Mouse (Mus musculus) R1 (cell line): ENCODE results near the gene 1810013L24Rik.
A peak's percentile ranks its signal among the peaks of the same experiment; 100 is the strongest.

Source experiments
- DNase-seq: peaks from one replicate; pipeline ENCODE4 v3.0.0-alpha.2; 2018; ENCODE audit warnings: low read depth, low spot score

1810013L24Rik gene

GRCm38 (mm10) chr16:8836876-8837275 is 7.0 kb downstream of the 1810013L24Rik start:
- no peak for DNase-seq

- no peak for DNase-seq
Observed at GRCm38 (mm10) chr16:8837595-8837994, 7.7 kb downstream of the 1810013L24Rik start.

GRCm38 (mm10) chr16:8838921-8839320 is 9.0 kb downstream of the 1810013L24Rik start:
- peak; percentile 90 for DNase-seq

- no peak for DNase-seq
Observed at GRCm38 (mm10) chr16:8840557-8840956, 10.7 kb downstream of the 1810013L24Rik start.

GRCm38 (mm10) chr16:8842962-8843361 is 13.1 kb downstream of the 1810013L24Rik start:
- no peak for DNase-seq

GRCm38 (mm10) chr16:8843580-8844175 is 13.8 kb downstream of the 1810013L24Rik start:
- DNase-seq, result no peak

GRCm38 (mm10) chr16:8845986-8846385 is 16.1 kb downstream of the 1810013L24Rik start:
- DNase-seq, result no peak

- DNase-seq, result no peak
Observed at GRCm38 (mm10) chr16:8848309-8849068, 18.6 kb downstream of the 1810013L24Rik start.

- no peak for DNase-seq
Observed at GRCm38 (mm10) chr16:8849929-8850328, 20.0 kb downstream of the 1810013L24Rik start.

- DNase-seq, result no peak
Observed at GRCm38 (mm10) chr16:8855143-8855542, 25.2 kb downstream of the 1810013L24Rik start.

GRCm38 (mm10) chr16:8856820-8857219 is 26.9 kb downstream of the 1810013L24Rik start:
- DNase-seq, result no peak

- DNase-seq, result no peak
Observed at GRCm38 (mm10) chr16:8862336-8862987, 32.6 kb downstream of the 1810013L24Rik start.

- peak; percentile 56 for DNase-seq
Observed at GRCm38 (mm10) chr16:8864223-8864631, 34.3 kb downstream of the 1810013L24Rik start.

GRCm38 (mm10) chr16:8867406-8867955 is 37.6 kb downstream of the 1810013L24Rik start:
- no peak for DNase-seq

GRCm38 (mm10) chr16:8868506-8868905 is 38.6 kb downstream of the 1810013L24Rik start:
- no peak for DNase-seq

GRCm38 (mm10) chr16:8869715-8870114 is 39.8 kb downstream of the 1810013L24Rik start:
- peak; percentile 94 for DNase-seq

GRCm38 (mm10) chr16:8871376-8871775 is 41.5 kb downstream of the 1810013L24Rik start:
- DNase-seq, result no peak

GRCm38 (mm10) chr16:8872019-8872418 is 42.1 kb downstream of the 1810013L24Rik start:
- DNase-seq, result peak; percentile 52

GRCm38 (mm10) chr16:8872486-8872885 is 42.6 kb downstream of the 1810013L24Rik start:
- no peak for DNase-seq

- no peak for DNase-seq
Observed at GRCm38 (mm10) chr16:8880076-8880475, 50.2 kb downstream of the 1810013L24Rik start.

- peak; percentile 93 for DNase-seq
Observed at GRCm38 (mm10) chr16:8883674-8884241, 53.9 kb downstream of the 1810013L24Rik start.

GRCm38 (mm10) chr16:8894214-8894613 is 64.3 kb downstream of the 1810013L24Rik start:
- DNase-seq, result peak; percentile 75
